Mouse (Mus musculus) kidney, embryonic 15.5 days (tissue): ENCODE measurements at regions not wholly inside any gene's neighbourhood (a gene's known extent, or its start where the extent isn't known, plus 50 kb on each side); places are given as distances from the start of the nearest gene placed in this dataset.

Experiments used
- ATAC-seq: fragments of 200-750 bp; cut with Nextera tagmentation; replicated peaks from 2 replicates; pipeline ENCODE4 v1.8.0; 2017; ENCODE audit warnings: moderate TSS enrichment; ENCODE audit not compliant: low FRiP score
- H3K27ac ChIP-seq: fragments of 300-500 bp; sonication (generic); 2 replicates; pipeline ENCODE4 v1.5.1; 2015; ENCODE audit warnings: mild to moderate bottlenecking, inconsistent platforms
- H3K27me3 ChIP-seq: fragments of 300-500 bp; sonication (generic); 2 replicates; pipeline ENCODE4 v1.6.1; 2015; ENCODE audit warnings: inconsistent platforms
- H3K36me3 ChIP-seq: fragments of 300-500 bp; sonication (generic); 2 replicates; pipeline ENCODE4 v1.6.1; 2015; ENCODE audit warnings: inconsistent platforms
- H3K4me1 ChIP-seq: fragments of 300-500 bp; sonication (generic); 2 replicates; pipeline ENCODE4 v1.6.1; 2015; ENCODE audit warnings: inconsistent platforms
- H3K4me2 ChIP-seq: fragments of 300-500 bp; sonication (generic); 2 replicates; pipeline ENCODE4 v1.6.1; 2015; ENCODE audit warnings: moderate library complexity, mild to moderate bottlenecking, inconsistent platforms
- H3K4me3 ChIP-seq: fragments of 300-500 bp; sonication (generic); replicated peaks from 2 replicates; pipeline ENCODE4 v1.5.1; 2015; ENCODE audit warnings: mild to moderate bottlenecking, inconsistent platforms
- H3K9ac ChIP-seq: fragments of 300-500 bp; sonication (generic); 2 replicates; pipeline ENCODE4 v1.6.1; 2015; ENCODE audit warnings: mild to moderate bottlenecking, inconsistent platforms
- H3K9me3 ChIP-seq: fragments of 300-500 bp; sonication (generic); replicated peaks from 2 replicates; pipeline ENCODE4 v1.6.1; 2016; ENCODE audit warnings: inconsistent platforms
- WGBS: fragments of 180-500 bp; shearing (Covaris S2); methylation state at CpG from one replicate; pipeline ENCODE4 v1.1.7; 2015; ENCODE audit warnings: mixed read lengths; 5-methylcytosine and 5-hydroxymethylcytosine counted together

GRCm38 (mm10) chr1:78876156-78876555 is 59.6 kb downstream of the Kcne4 start:
- H3K4me1 ChIP-seq = no peaks in the 10 kb centered on the region
- no peaks in the 10 kb centered on the region for H3K27me3 ChIP-seq
- H3K9ac ChIP-seq = no peak overlapping the region
- H3K36me3 ChIP-seq = no peaks in the 10 kb centered on the region
- 88% methylated on average over 3 of the region's 3 CpGs for whole genome bisulfite sequencing
- H3K4me3 ChIP-seq = no peak overlapping the region
- no peaks in the 10 kb centered on the region for H3K9me3 ChIP-seq
- H3K27ac ChIP-seq = no peak overlapping the region
- no peak for ATAC-seq
- H3K4me2 ChIP-seq = no peak overlapping the region

- Histone ChIP-seq H3K36me3 (no peaks in the 10 kb centered on the region), H3K4me1 (no peaks in the 10 kb centered on the region), H3K27me3 (no peaks in the 10 kb centered on the region), H3K27ac (no peak overlapping the region), H3K4me2 (no peak overlapping the region), H3K9me3 (no peaks in the 10 kb centered on the region), H3K4me3 (no peak overlapping the region), H3K9ac (no peak overlapping the region)
- ATAC-seq = no peak
- 78% methylated on average over 2 of the region's 2 CpGs for WGBS
Measured at GRCm38 (mm10) chr1:78879246-78879645, 62.7 kb downstream of the Kcne4 start.

- Histone ChIP-seq H3K27me3 (no peaks in the 10 kb centered on the region), H3K36me3 (no peaks in the 10 kb centered on the region), H3K4me1 (no peaks in the 10 kb centered on the region), H3K4me2 (no peak overlapping the region), H3K27ac (no peak overlapping the region), H3K9ac (no peak overlapping the region), H3K9me3 (no peaks in the 10 kb centered on the region), H3K4me3 (no peak overlapping the region)
- 89% methylated on average over 3 of the region's 3 CpGs for WGBS
- no peak for ATAC-seq
Measured at GRCm38 (mm10) chr1:78882455-78882854, 65.9 kb downstream of the Kcne4 start.

GRCm38 (mm10) chr1:78889241-78889640 is 72.7 kb downstream of the Kcne4 start:
- no peaks in the 10 kb centered on the region for H3K36me3 ChIP-seq
- no peak overlapping the region for H3K4me2 ChIP-seq
- H3K27ac ChIP-seq = no peak overlapping the region
- no peak overlapping the region for H3K9ac ChIP-seq
- H3K4me3 ChIP-seq = no peak overlapping the region
- no peak for ATAC-seq
- H3K9me3 ChIP-seq = no peaks in the 10 kb centered on the region
- H3K4me1 ChIP-seq = no peaks in the 10 kb centered on the region
- 67% methylated on average over 9 of the region's 9 CpGs for WGBS
- H3K27me3 ChIP-seq = no peaks in the 10 kb centered on the region

GRCm38 (mm10) chr1:78891344-78891743 is 74.8 kb downstream of the Kcne4 start:
- 60% methylated on average over 3 of the region's 3 CpGs for WGBS
- H3K27me3 ChIP-seq = no peaks in the 10 kb centered on the region
- no peaks in the 10 kb centered on the region for H3K4me1 ChIP-seq
- H3K27ac ChIP-seq = no peak overlapping the region
- H3K9me3 ChIP-seq = no peaks in the 10 kb centered on the region
- H3K36me3 ChIP-seq = no peaks in the 10 kb centered on the region
- no peak for ATAC-seq
- H3K4me2 ChIP-seq = no peak overlapping the region
- no peak overlapping the region for H3K9ac ChIP-seq
- H3K4me3 ChIP-seq = no peak overlapping the region

- no peaks in the 10 kb centered on the region for H3K9me3 ChIP-seq
- WGBS = 58% methylated on average over 4 of the region's 4 CpGs
- no peaks in the 10 kb centered on the region for H3K27me3 ChIP-seq
- H3K4me2 ChIP-seq = no peak overlapping the region
- no peaks in the 10 kb centered on the region for H3K36me3 ChIP-seq
- no peak overlapping the region for H3K27ac ChIP-seq
- H3K4me3 ChIP-seq = no peak overlapping the region
- no peak overlapping the region for H3K9ac ChIP-seq
- no peak for ATAC-seq
- no peaks in the 10 kb centered on the region for H3K4me1 ChIP-seq
Measured at GRCm38 (mm10) chr1:78894301-78894700, 77.7 kb downstream of the Kcne4 start.

- Histone ChIP-seq H3K27ac (no peak overlapping the region), H3K9me3 (no peaks in the 10 kb centered on the region), H3K4me2 (no peak overlapping the region), H3K27me3 (no peaks in the 10 kb centered on the region), H3K4me3 (no peak overlapping the region), H3K9ac (no peak overlapping the region), H3K4me1 (no peaks in the 10 kb centered on the region), H3K36me3 (no peaks in the 10 kb centered on the region)
- ATAC-seq = no peak
- 86% methylated on average over 2 of the region's 2 CpGs for WGBS
Measured at GRCm38 (mm10) chr1:78895112-78895511, 78.6 kb downstream of the Kcne4 start.

- H3K27ac ChIP-seq = no peak overlapping the region
- peak; percentile 25 for ATAC-seq
- H3K4me3 ChIP-seq = no peak overlapping the region
Measured at GRCm38 (mm10) chr1:78907591-78907990, 91.0 kb downstream of the Kcne4 start.

GRCm38 (mm10) chr1:78907991-78908390 is 91.4 kb downstream of the Kcne4 start:
- 31% methylated on average over 5 of the region's 5 CpGs for WGBS
- Histone ChIP-seq H3K36me3 (no peaks in the 10 kb centered on the region), H3K27ac (peak overlapping the region; percentile 74), H3K27me3 (no peaks in the 10 kb centered on the region), H3K4me2 (no peak overlapping the region), H3K4me1 (peaks cover 8% of the 10 kb centered on the region; the same call in 1 of the 2 replicates), H3K9me3 (no peaks in the 10 kb centered on the region), H3K4me3 (no peak overlapping the region), H3K9ac (no peak overlapping the region)
- ATAC-seq = peak; percentile 92

More at GRCm38 (mm10) chr1:78907591-78907990, 91.0 kb downstream of the Kcne4 start:
- peaks cover 8% of the 10 kb centered on the region; the same call in 1 of the 2 replicates for H3K4me1 ChIP-seq
- H3K27me3 ChIP-seq = no peaks in the 10 kb centered on the region
- no peaks in the 10 kb centered on the region for H3K36me3 ChIP-seq
- no peak overlapping the region for H3K9ac ChIP-seq
- H3K4me2 ChIP-seq = no peak overlapping the region
- WGBS = 43% methylated on average over 1 of the region's 1 CpGs
- no peaks in the 10 kb centered on the region for H3K9me3 ChIP-seq

GRCm38 (mm10) chr1:78913791-78914190 is 97.2 kb downstream of the Kcne4 start:
- H3K4me3 ChIP-seq = no peak overlapping the region

GRCm38 (mm10) chr1:78919863-78920262 is 103.3 kb downstream of the Kcne4 start:
- Histone ChIP-seq H3K9me3 (no peaks in the 10 kb centered on the region), H3K4me2 (no peak overlapping the region), H3K36me3 (no peaks in the 10 kb centered on the region), H3K4me1 (no peaks in the 10 kb centered on the region), H3K9ac (no peak overlapping the region), H3K4me3 (no peak overlapping the region), H3K27me3 (no peaks in the 10 kb centered on the region), H3K27ac (no peak overlapping the region)
- WGBS = 43% methylated on average over 1 of the region's 1 CpGs
- ATAC-seq = no peak

More at GRCm38 (mm10) chr1:78913791-78914190, 97.2 kb downstream of the Kcne4 start:
- H3K27ac ChIP-seq = no peak overlapping the region
- no peaks in the 10 kb centered on the region for H3K36me3 ChIP-seq
- no peaks in the 10 kb centered on the region for H3K9me3 ChIP-seq
- H3K9ac ChIP-seq = no peak overlapping the region
- 0 out of 2 replicates have a peak, but pooled peaks cover 3% of the 10 kb centered on the region for H3K4me1 ChIP-seq
- ATAC-seq = peak; percentile 85; the same call in 1 of the 2 replicates
- no peaks in the 10 kb centered on the region for H3K27me3 ChIP-seq
- no peak overlapping the region for H3K4me2 ChIP-seq
- 42% methylated on average over 2 of the region's 2 CpGs for WGBS

- Histone ChIP-seq H3K36me3 (no peaks in the 10 kb centered on the region), H3K27ac (no peak overlapping the region), H3K4me1 (no peaks in the 10 kb centered on the region), H3K4me2 (no peak overlapping the region), H3K4me3 (no peak overlapping the region), H3K9ac (no peak overlapping the region), H3K27me3 (no peaks in the 10 kb centered on the region), H3K9me3 (no peaks in the 10 kb centered on the region)
- ATAC-seq = no peak
- 71% methylated on average over 1 of the region's 1 CpGs for WGBS
Measured at GRCm38 (mm10) chr1:78929975-78930374, 113.4 kb downstream of the Kcne4 start.

- no peak for ATAC-seq
- no peak overlapping the region for H3K9ac ChIP-seq
- no peak overlapping the region for H3K27ac ChIP-seq
- H3K4me2 ChIP-seq = no peak overlapping the region
- H3K27me3 ChIP-seq = no peaks in the 10 kb centered on the region
- no peaks in the 10 kb centered on the region for H3K9me3 ChIP-seq
- H3K36me3 ChIP-seq = no peaks in the 10 kb centered on the region
- H3K4me1 ChIP-seq = no peaks in the 10 kb centered on the region
- no peak overlapping the region for H3K4me3 ChIP-seq
Measured at GRCm38 (mm10) chr1:78939871-78940270, 123.3 kb downstream of the Kcne4 start.
